Mouse (Mus musculus) heart, adult 8-10 months (tissue): ENCODE data around the gene Gpatch2. TPM values are rescaled to one million over a fixed set of nuclear protein-coding genes. Genes with fewer than 3 reads are reported as not detected.

ENCODE experiments used
- DNase-seq: peaks from one replicate; pipeline ENCODE4 v3.0.0; 2022; ENCODE audit warnings: low spot score
- total RNA-seq, 4 experiments: library from RNA; stranded (reverse); gene quantifications; 2 replicates each; pipeline ENCODE4 v1.2.4; 2022

Gene Gpatch2
- total RNA-seq, 4 experiments from 2014 or later: 9.3 to 10.5 (median 9.9) TPM

DNA sequence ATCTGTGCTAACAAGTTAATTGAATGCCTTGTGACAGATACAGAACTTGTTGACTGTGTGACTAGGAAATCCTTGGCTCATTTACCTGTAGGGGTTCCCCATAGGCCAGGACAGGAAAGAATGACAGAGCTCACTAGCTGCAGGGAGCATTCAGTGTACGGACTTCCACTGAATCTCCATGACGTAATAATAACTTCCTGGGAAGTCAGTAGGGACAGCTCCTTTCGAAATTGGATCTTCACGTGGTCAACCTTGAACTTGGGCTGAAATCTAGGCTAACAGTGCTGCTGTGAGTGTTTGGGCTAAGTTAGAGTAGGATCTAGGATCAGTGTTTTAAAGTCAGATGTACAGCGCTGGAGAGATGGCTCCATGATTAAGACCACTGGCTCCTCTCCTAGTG, 29.4 kb downstream of the Gpatch2 start:
- no peak for DNase-seq

DNA sequence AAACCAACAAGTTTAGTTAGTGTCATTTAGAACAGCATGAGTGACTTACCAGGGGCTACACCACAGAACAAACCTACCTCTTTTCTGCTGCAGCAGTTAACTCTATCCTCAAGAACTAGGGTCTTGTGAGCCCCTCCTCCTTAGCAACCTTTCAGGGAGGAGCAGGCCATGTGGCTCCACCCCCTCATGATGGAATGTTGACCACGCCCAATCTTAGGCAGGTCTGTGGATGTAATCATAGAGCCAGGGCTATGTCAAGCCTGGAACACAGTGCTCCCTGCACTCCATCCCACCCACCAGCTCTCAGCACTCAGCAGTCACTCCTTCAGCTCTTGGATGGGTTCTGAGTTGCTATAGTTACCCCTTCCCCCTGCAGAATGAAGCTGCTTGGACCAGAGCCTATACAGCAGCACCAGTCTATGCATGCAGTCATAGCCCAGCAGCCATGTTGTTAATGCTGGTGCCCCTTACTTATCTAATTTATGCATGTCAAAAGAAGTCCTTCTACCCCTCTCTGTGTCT, 35.5 kb downstream of the Gpatch2 start:
- no peak for DNase-seq

DNA sequence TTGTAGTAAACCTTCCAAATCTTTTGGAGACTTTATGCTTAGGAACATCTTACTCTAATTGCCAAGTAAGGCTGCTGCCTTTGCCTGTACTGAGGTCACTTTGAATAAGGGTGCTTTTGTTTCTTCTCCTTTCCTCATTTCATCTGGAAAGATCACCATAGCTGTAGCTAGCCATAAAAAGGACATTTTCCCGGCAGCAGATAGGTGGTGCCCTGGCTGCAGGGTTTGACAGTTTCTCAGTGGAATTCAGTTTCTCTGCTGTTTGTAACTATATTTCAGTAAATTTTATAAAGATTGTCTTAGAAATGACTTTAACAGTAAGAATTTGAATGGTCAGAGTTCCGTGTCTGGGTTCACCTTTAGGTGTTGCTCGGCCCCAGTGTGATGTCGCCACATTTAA, 43.4 kb downstream of the Gpatch2 start:
- DNase-seq: no peak

DNA sequence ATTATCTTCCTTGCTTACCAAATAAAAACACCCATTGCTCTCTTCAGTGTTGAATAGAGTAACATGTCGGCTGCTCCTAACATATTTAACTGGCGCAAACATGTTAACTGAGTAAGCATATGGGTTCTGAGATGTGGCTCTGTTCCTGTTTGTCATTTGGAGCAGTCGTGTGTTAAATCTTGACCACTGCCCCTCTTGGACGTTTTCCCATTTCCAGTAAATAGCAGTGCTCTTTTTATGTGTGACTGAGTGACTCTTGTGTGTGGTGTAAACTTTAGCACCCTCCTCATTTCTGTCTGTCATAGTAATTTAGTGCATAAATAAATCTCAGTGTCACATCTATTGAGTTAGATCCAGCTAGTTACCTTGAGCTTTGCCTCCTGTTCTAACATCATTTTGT, 52.3 kb downstream of the Gpatch2 start:
- no peak for DNase-seq

DNA sequence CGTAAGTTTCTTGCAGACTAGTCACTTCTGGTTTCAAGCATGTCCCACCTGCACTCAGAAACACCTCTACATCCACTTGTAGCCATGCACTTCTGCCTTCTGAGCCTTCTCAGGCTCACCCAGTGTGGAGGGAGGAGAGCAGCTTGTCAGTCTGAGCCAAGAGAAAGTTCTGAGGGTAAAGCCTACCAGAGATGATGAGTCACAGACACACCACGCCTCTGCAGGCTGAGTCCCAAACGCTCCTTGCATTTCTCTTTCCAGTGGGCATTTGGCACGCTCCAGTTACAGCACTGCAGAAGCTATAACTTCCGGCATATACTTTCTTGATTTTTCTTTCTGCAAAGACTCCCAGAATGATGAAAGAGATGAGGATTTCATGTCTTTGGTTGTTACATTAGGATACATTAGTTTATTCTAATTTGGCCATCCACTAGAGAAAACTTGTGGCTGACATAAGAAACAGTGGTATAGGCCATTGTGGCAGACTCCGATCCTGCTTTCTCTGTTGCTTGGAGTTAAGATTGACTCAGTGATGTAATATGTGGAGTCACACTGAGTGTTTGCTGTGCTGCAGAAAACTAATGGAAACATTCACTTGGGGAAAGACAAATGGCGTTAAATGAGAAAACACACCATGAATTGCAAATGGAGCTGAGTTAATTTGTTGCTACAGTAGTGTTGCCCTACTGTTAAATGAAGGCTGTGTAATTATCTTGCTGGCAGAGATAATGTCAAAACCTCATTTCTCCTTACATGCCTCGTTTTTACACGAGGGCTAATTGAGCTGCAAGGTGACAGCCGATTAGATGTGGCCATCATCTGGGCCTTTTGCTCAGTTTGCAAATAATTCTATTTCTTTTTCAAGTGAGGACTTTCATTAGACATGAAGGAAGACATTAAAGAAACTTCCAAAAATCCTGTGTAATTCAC, 55.3 kb downstream of the Gpatch2 start:
- DNase-seq: peak; percentile 5

DNA sequence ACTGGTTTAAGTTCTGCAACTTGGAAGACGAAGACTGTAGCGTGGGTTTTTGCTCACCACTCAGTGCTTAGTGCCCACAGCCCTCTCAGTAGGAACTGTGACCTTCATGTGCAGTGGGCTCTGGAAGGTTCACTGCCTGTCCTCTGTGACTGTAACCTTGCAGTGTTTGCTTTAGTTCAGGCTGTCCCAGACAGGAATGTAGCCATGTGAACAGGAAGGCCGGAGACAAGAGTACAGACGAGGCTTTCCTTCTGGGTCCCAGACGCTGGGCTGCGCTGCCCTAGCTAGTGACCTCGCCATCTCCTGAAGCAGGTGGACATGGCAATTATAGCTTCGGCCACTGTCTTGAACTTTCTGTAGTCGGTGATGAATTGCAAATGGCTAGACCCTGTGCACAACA, 62.0 kb downstream of the Gpatch2 start:
- no peak for DNase-seq

DNA sequence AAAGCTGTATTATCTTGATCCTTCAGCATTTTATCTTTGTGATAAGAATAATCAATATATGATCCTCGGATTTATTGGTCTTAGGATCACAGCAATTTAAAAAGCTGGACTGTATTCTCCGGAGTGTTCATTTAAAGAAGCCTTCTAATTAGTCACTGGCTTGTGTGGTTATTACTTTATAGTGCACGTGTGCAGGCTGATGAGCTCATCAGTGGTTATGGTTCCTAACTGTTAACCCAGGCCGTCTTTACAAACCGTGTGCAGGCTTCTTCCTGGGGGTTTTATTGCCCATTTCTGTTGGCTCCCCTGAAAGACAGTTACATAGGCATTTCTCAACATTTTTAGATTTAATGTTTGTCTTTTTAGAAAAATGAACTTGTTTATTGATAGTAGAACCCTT, 63.2 kb downstream of the Gpatch2 start:
- no peak for DNase-seq

DNA sequence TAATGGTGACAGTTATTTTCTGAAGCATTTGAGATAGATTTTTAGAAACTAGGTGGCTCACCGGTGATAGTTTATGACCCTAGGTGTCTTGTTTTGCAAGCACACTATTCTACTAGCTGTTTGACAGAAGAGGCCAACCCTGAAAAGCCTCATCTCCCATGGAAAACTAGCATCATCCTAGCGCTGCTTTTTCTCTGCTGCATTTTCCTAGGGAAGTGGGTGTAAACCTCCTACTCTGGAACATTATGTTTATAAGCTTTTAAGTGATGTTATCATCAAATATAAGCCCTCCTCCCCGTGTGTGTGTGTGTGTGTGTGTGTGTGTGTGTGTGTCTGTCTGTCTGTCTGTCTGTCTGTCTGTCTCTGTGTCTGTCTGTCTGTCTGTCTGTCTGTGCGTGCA, 64.5 kb downstream of the Gpatch2 start:
- no peak for DNase-seq

DNA sequence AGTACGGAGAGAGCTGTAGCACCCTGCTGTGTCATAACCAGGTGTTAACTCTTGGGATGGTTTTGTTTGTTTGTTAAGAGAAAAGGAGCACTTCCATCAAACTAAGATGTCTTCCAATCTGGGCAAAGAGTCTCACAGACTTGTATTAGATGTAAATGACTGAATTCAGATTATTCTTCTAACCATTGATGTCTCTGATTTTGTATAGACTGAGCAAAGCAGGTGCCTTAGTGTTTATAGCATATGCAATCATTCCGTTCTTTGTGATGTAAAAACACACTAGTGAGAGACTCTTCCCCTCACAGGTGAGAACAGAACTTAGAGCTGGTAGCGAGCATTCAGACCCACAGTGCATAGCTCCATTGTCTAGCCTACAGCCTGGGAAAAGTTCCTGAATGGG, 67.0 kb downstream of the Gpatch2 start:
- no peak for DNase-seq

DNA sequence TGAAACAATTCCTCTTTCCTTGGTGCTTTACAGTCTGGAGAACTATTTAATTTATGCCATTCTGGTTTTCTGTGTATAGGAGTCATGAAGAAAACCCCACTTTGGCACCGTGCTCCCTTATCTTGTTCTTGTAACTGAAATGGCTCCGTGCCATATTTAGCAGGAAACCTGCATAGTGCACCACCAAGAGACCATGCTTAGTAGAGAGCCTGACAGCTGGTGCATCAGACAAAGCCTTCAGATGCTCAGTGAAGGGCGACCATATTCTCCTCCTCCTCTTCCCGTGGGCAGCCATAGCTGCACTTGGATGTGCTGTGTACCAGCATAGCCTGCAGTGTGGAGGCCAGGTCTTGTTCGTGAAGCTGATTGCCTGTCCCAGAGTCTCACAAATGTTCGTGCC, 67.5 kb downstream of the Gpatch2 start:
- DNase-seq: peak; percentile 27

DNA sequence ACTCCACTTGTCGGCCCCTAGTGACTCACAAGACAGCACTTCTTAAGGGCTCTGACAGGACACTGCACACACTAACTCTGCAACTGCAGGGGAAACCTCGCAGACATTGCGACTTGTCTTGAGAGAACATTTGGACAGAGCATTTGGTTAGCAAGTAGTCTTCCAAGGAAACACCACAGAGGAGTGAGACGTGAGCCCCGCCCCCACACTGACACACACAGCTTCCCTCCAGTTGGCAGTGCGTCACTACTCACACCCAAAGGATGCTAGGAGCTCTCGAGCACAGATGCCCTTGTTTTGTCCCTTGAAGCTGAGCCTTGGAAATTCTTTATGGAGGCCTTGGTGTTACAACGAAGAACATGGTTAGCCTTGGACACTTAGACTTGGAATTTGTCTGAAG, 70.4 kb downstream of the Gpatch2 start:
- DNase-seq: no peak

DNA sequence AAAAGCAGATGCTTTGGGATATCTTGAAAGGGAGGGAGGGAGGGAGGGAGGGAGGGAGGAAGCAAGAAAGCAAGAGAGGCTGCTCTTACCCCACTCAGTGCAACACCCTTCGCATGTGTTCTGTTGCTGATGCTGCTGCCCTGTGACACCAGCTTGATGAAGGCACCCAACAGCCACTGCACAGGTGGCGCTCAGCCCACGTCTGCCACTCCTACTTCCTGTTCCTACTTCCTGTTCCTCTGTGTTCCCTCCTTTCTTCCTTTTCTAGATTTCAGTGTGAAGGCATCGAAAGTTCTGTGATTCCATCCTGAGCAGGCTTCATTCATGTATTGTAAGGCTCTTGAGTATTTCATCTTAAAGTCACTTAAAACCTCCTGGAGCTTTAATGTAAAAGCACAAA, 71.1 kb downstream of the Gpatch2 start:
- no peak for DNase-seq

DNA sequence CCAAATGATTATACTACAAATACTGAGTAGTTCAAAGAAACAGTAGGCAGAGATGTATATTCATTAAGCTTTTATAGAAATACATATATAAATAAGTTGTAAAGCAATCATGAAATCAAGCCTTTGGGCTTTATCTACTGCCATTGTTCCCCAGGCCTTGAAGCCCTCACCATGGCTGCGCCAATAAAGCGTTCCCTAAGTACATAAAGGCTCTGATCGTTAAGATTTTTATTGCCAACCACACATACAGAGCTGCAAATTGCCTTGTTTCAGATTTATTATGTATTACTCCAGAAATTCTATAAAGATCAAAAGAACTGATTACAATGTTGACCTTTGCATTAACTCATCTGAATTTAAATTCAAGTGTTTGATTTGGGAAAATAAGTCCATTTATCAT, 71.6 kb downstream of the Gpatch2 start:
- no peak for DNase-seq

DNA sequence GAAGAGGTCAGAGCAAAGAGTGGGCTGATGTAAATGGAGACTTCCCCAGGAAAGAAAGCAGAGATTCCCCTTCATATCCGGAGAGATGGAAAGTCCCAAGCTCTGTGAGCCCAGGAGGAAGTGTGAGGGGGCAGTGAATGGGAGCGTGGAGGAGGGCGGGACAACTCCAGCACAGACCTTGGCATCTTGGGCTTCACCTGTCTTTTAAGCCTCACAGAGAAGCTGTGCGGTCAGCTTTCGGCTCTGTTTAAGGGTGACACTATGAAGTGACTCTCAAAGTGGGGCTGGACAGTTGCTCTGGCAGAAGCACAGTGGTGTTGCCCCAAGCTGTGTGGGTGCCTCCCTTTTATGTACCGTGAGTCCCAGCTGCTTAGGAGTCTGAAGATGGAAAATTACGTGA, 74.9 kb downstream of the Gpatch2 start:
- no peak for DNase-seq

DNA sequence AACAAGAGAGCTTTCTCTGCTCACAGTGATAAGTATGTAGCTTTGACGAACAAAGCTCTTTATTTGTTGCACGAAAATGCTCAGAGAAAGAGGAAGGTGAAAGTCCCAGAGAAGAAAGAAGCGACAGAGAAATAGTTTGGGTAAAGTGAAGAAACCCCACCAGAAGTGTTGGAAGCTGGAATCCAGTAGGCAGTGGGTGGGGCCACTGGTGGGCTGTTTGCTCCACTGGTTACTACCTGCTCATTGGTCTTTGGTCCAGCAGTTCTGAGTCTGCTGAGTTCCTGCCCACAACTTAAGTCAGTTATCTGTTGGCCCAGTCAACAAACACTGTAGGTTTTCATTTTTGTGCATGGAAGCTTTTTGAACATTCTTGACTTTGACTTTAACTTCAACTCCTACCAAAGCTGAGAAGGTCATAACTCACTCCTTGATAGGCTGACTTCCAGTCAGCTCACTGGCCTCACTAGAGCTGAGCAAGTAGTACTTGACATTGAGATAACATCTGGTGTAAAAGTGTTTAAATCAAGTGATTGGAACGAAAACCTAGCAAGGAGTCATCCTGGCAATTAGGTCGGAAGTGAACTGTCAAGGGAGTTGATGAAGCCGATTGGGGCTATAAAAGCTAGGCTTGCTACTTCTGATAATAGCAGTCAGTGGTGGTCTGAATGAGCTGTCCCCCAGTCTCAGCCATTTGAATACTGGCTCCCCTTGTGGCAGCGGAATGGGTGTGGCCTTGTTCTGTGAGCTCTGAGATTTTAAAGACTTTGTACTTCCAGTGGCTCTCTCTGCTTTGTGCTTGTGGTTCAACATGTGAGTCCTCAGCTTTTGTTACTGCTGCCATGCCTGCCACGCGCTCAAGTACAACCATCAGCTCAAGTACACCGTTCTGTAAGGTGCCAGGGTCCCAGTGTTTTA, 76.4 kb downstream of the Gpatch2 start:
- DNase-seq: no peak

DNA sequence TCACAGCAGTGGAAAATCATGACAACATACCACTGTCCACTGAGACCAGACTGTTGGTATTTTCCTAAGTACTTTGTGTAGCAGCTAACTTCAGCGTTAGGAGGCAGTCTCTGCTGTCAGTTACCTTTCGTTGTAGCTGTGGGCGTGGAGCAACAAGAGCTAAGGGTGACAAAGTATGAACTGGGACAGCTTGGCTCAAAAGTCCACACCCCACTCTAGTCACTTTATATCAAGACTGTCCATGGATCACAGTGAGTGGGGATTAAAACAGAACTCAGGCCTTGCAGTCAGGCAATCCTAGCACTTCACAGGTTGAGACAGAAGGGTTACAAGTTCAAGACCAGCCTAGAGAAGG, 77.1 kb downstream of the Gpatch2 start:
- DNase-seq: no peak

DNA sequence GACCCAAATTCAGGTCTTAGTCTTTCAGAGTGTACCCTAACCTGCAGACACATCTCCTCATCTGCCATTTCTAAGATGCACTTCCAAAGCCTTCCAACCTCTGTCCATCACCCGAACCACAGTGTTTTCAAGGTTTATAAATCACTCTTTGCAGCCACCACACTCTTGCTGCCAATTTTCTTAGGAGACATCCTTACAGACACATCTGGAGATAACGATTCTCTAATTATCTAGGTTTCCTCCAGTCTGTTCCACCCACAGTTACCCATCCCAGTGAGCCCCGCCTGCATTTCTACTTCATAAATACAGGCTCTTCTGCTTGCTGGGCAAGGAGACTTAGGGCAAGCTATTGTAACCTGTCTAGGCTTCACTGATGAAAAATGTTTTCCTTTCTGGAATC, 77.9 kb downstream of the Gpatch2 start:
- no peak for DNase-seq

DNA sequence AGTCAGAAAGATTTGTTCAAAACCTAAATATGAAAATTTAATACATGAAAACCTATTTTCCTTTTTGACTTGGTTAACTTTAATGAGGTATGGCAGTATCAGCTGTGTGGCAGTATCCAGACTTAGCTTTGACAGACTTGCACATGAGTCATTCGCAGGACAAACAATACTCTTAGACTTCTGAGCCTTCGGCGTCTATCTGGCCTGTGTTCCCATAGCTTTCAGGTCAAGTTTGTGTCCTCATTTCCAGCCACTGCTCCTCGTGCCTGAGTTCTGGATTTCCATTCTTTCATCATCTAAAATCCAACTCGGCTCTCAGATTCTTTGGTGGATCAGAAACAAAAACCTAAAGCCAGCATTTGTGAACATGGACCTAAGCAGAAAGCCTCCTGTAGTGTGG, 79.2 kb downstream of the Gpatch2 start:
- no peak for DNase-seq

DNA sequence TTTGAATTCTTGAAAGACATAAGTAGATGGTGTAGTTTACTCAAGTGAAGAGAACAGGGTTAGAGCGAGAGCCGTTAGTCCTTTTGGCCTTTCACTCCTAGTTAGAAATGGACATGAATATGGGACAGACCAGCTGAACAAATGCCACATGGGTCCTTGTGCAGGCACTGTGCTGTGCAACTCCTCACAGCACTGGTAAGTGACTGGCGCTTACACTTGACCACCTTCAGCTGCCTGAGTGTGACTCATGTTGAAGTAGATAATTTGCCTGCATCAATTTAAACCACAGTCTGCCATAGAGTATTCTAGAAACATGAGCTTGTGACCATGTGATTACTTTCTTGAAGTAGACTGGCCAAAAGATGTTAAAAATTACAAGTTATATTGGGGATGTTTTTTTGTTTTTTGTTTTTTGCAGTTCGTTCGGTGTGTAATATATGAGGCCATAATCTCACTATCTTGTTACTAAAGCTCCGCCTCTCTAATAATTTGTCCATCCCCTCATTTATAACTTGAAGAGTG, 79.8 kb downstream of the Gpatch2 start:
- DNase-seq: no peak

DNA sequence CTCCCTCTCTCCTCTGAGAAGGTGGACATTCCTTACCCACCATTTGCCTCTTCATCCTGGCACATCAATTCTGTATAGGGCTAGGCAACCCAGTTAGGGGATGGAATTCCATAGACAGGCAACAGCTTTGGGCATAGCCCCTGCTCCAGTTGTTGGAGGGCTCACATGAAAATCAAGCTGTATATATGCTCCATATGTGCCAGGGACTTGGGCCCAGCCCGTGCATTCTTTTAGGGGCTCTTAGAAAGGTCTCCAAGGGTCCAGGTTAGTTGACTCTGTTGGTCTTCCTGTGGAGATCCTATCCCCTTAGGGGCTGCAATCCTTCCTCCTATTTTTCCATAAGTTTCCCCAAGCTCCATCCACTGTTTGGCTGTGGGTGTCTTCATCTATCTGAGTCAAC, 80.4 kb downstream of the Gpatch2 start:
- DNase-seq: no peak

DNA sequence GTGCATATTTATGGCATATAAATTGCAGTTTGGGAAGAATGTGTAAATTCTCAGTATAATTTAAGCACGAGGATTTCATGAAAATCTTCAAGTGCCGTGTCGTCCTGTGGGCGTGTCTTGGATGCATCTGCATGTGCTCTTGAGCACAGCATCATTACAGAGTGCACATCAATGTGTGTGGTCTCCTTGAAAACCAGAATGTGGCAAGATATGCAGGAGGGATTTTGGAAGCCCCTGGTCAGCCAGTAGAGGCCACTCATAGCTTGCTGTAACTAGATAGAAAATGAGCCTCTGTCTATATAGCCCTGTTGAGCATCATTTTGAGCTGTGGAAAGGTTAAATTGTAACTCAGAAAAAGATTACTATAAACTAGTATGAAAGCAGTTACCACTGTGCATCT, 83.9 kb downstream of the Gpatch2 start:
- no peak for DNase-seq

DNA sequence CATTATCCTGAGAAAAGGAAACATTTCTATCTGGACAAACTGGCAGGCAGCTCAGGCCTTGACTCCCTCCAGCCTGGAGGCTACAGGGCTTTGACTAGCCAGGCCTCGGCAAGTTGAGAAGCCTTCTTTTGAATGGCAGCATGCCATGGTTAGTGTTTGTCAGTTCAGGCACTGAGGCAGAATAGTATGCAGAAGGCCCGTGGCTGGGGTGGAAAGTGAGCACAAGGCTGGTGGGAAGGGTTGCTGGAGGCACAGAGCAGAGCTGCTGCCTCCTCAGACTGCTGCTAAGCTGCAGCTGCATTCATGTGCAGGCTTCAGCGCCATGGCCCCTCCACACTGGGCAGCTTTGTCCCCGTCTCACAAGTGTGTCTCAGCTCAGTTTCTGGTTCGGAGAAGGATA, 85.3 kb downstream of the Gpatch2 start:
- DNase-seq: no peak
